Mouse (Mus musculus): ENCODE measurements at regions not wholly inside any gene's neighbourhood (a gene's known extent, or its start where the extent isn't known, plus 50 kb on each side); places are given as distances from the start of the nearest gene placed in this dataset.

- H3K27ac ChIP-seq (ENCODE audit: low read depth, low read length) = no peak overlapping the region
- DNase-seq (ENCODE audit: low spot score) = no peak
- H3K9ac ChIP-seq (ENCODE audit: low read depth, low read length) = no peak overlapping the region
- no peaks in the 10 kb centered on the region for H3K36me3 ChIP-seq (ENCODE audit: control insufficient read depth, insufficient read depth, low read length)
- 77% methylated on average over 3 of the region's 3 CpGs for WGBS
- ATAC-seq (ENCODE audit: low FRiP score) = no peak
- no peaks in the 10 kb centered on the region for H3K27me3 ChIP-seq (ENCODE audit: control insufficient read depth, insufficient read depth, low read length)
- H3K9me3 ChIP-seq (ENCODE audit: control insufficient read depth, low read length) = no peaks in the 10 kb centered on the region
- no peak overlapping the region for H3K4me3 ChIP-seq (ENCODE audit: low read depth, low read length)
- no peaks in the 10 kb centered on the region for H3K4me1 ChIP-seq (replicated peaks; ENCODE audit: control insufficient read depth, insufficient read depth, low read length)
- H3K4me2 ChIP-seq (replicated peaks; ENCODE audit: low read depth, low read length) = no peak overlapping the region
Observed at GRCm38 (mm10) chr4:101333036-101333435, 68.0 kb upstream of the Jak1 start.

- Histone ChIP-seq H3K4me2 (replicated peaks; ENCODE audit: low read depth, low read length) (no peak overlapping the region), H3K9me3 (ENCODE audit: control insufficient read depth, low read length) (no peaks in the 10 kb centered on the region), H3K9ac (ENCODE audit: low read depth, low read length) (no peak overlapping the region), H3K4me1 (replicated peaks; ENCODE audit: control insufficient read depth, insufficient read depth, low read length) (no peaks in the 10 kb centered on the region), H3K27ac (ENCODE audit: low read depth, low read length) (no peak overlapping the region), H3K27me3 (ENCODE audit: control insufficient read depth, insufficient read depth, low read length) (no peaks in the 10 kb centered on the region), H3K4me3 (ENCODE audit: low read depth, low read length) (no peak overlapping the region), H3K36me3 (ENCODE audit: control insufficient read depth, insufficient read depth, low read length) (no peaks in the 10 kb centered on the region)
- WGBS = 89% methylated on average over 4 of the region's 4 CpGs
- DNase-seq (ENCODE audit: low spot score) (no peak), ATAC-seq (ENCODE audit: low FRiP score) (no peak)
Observed at GRCm38 (mm10) chr4:101331231-101331630, 66.1 kb upstream of the Jak1 start.

- no peak overlapping the region for H3K9ac ChIP-seq (ENCODE audit: low read depth, low read length)
- no peak overlapping the region for H3K4me2 ChIP-seq (replicated peaks; ENCODE audit: low read depth, low read length)
- no peaks in the 10 kb centered on the region for H3K9me3 ChIP-seq (ENCODE audit: control insufficient read depth, low read length)
- H3K4me3 ChIP-seq (ENCODE audit: low read depth, low read length) = no peak overlapping the region
- H3K4me1 ChIP-seq (replicated peaks; ENCODE audit: control insufficient read depth, insufficient read depth, low read length) = no peaks in the 10 kb centered on the region
- no peak for ATAC-seq (ENCODE audit: low FRiP score)
- 88% methylated on average over 7 of the region's 7 CpGs for WGBS
- no peaks in the 10 kb centered on the region for H3K27me3 ChIP-seq (ENCODE audit: control insufficient read depth, insufficient read depth, low read length)
- no peak for DNase-seq (ENCODE audit: low spot score)
- no peak overlapping the region for H3K27ac ChIP-seq (ENCODE audit: low read depth, low read length)
- no peaks in the 10 kb centered on the region for H3K36me3 ChIP-seq (ENCODE audit: control insufficient read depth, insufficient read depth, low read length)
Observed at GRCm38 (mm10) chr4:101329060-101329459, 64.0 kb upstream of the Jak1 start.

GRCm38 (mm10) chr4:101326067-101326466, 61.0 kb upstream of the Jak1 start:
- ATAC-seq (ENCODE audit: low FRiP score) (no peak), DNase-seq (ENCODE audit: low spot score) (no peak)
- Histone ChIP-seq H3K4me3 (ENCODE audit: low read depth, low read length) (no peak overlapping the region), H3K27me3 (ENCODE audit: control insufficient read depth, insufficient read depth, low read length) (no peaks in the 10 kb centered on the region), H3K9ac (ENCODE audit: low read depth, low read length) (no peak overlapping the region), H3K4me2 (replicated peaks; ENCODE audit: low read depth, low read length) (no peak overlapping the region), H3K4me1 (replicated peaks; ENCODE audit: control insufficient read depth, insufficient read depth, low read length) (no peaks in the 10 kb centered on the region), H3K27ac (ENCODE audit: low read depth, low read length) (no peak overlapping the region), H3K36me3 (ENCODE audit: control insufficient read depth, insufficient read depth, low read length) (no peaks in the 10 kb centered on the region), H3K9me3 (ENCODE audit: control insufficient read depth, low read length) (no peaks in the 10 kb centered on the region)
- 85% methylated on average over 3 of the region's 3 CpGs for WGBS

- Histone ChIP-seq H3K9ac (ENCODE audit: low read depth, low read length) (no peak overlapping the region), H3K27ac (ENCODE audit: low read depth, low read length) (no peak overlapping the region), H3K9me3 (ENCODE audit: control insufficient read depth, low read length) (no peaks in the 10 kb centered on the region), H3K4me2 (replicated peaks; ENCODE audit: low read depth, low read length) (no peak overlapping the region), H3K27me3 (ENCODE audit: control insufficient read depth, insufficient read depth, low read length) (no peaks in the 10 kb centered on the region), H3K4me3 (ENCODE audit: low read depth, low read length) (no peak overlapping the region), H3K36me3 (ENCODE audit: control insufficient read depth, insufficient read depth, low read length) (no peaks in the 10 kb centered on the region), H3K4me1 (replicated peaks; ENCODE audit: control insufficient read depth, insufficient read depth, low read length) (no peaks in the 10 kb centered on the region)
- no peak for ATAC-seq (ENCODE audit: low FRiP score)
- whole genome bisulfite sequencing = 76% methylated on average over 2 of the region's 2 CpGs
- no peak for DNase-seq (ENCODE audit: low spot score)
Observed at GRCm38 (mm10) chr4:101321731-101322130, 56.6 kb upstream of the Jak1 start.

- no peaks in the 10 kb centered on the region for H3K27me3 ChIP-seq (ENCODE audit: control insufficient read depth, insufficient read depth, low read length)
Observed at GRCm38 (mm10) chr4:101320587-101320986, 55.5 kb upstream of the Jak1 start.

GRCm38 (mm10) chr4:101319681-101320220, 54.7 kb upstream of the Jak1 start:
- ATAC-seq (ENCODE audit: low FRiP score) (no peak), DNase-seq (ENCODE audit: low spot score) (no peak)
- Histone ChIP-seq H3K4me3 (ENCODE audit: low read depth, low read length) (no peak overlapping the region), H3K27ac (ENCODE audit: low read depth, low read length) (no peak overlapping the region), H3K9ac (ENCODE audit: low read depth, low read length) (no peak overlapping the region), H3K9me3 (ENCODE audit: control insufficient read depth, low read length) (no peaks in the 10 kb centered on the region), H3K27me3 (ENCODE audit: control insufficient read depth, insufficient read depth, low read length) (no peaks in the 10 kb centered on the region), H3K36me3 (ENCODE audit: control insufficient read depth, insufficient read depth, low read length) (no peaks in the 10 kb centered on the region), H3K4me1 (replicated peaks; ENCODE audit: control insufficient read depth, insufficient read depth, low read length) (no peaks in the 10 kb centered on the region), H3K4me2 (replicated peaks; ENCODE audit: low read depth, low read length) (no peak overlapping the region)
- WGBS = 89% methylated on average over 4 of the region's 4 CpGs

More at GRCm38 (mm10) chr4:101320587-101320986, 55.5 kb upstream of the Jak1 start:
- Histone ChIP-seq H3K36me3 (ENCODE audit: control insufficient read depth, insufficient read depth, low read length) (no peaks in the 10 kb centered on the region), H3K4me3 (ENCODE audit: low read depth, low read length) (no peak overlapping the region), H3K4me2 (replicated peaks; ENCODE audit: low read depth, low read length) (no peak overlapping the region), H3K9me3 (ENCODE audit: control insufficient read depth, low read length) (no peaks in the 10 kb centered on the region), H3K27ac (ENCODE audit: low read depth, low read length) (no peak overlapping the region), H3K4me1 (replicated peaks; ENCODE audit: control insufficient read depth, insufficient read depth, low read length) (no peaks in the 10 kb centered on the region), H3K9ac (ENCODE audit: low read depth, low read length) (no peak overlapping the region)
- ATAC-seq (ENCODE audit: low FRiP score) (no peak), DNase-seq (ENCODE audit: low spot score) (no peak)
- 70% methylated on average over 2 of the region's 2 CpGs for WGBS

GRCm38 (mm10) chr4:101318836-101319235, 53.8 kb upstream of the Jak1 start:
- H3K27me3 ChIP-seq (ENCODE audit: control insufficient read depth, insufficient read depth, low read length) = no peaks in the 10 kb centered on the region
- H3K36me3 ChIP-seq (ENCODE audit: control insufficient read depth, insufficient read depth, low read length) = no peaks in the 10 kb centered on the region
- no peak overlapping the region for H3K27ac ChIP-seq (ENCODE audit: low read depth, low read length)
- no peak overlapping the region for H3K4me3 ChIP-seq (ENCODE audit: low read depth, low read length)
- no peaks in the 10 kb centered on the region for H3K9me3 ChIP-seq (ENCODE audit: control insufficient read depth, low read length)
- no peak overlapping the region for H3K9ac ChIP-seq (ENCODE audit: low read depth, low read length)
- ATAC-seq (ENCODE audit: low FRiP score) (no peak), DNase-seq (ENCODE audit: low spot score) (no peak)
- H3K4me1 ChIP-seq (replicated peaks; ENCODE audit: control insufficient read depth, insufficient read depth, low read length) = no peaks in the 10 kb centered on the region
- no peak overlapping the region for H3K4me2 ChIP-seq (replicated peaks; ENCODE audit: low read depth, low read length)
- WGBS = 86% methylated on average over 1 of the region's 1 CpGs

GRCm38 (mm10) chr4:101316061-101316460, 51.0 kb upstream of the Jak1 start:
- H3K9me3 ChIP-seq (ENCODE audit: control insufficient read depth, low read length) = no peaks in the 10 kb centered on the region
- no peak overlapping the region for H3K4me2 ChIP-seq (replicated peaks; ENCODE audit: low read depth, low read length)
- DNase-seq (ENCODE audit: low spot score) (no peak), ATAC-seq (ENCODE audit: low FRiP score) (no peak)
- no peak overlapping the region for H3K27ac ChIP-seq (ENCODE audit: low read depth, low read length)
- no peak overlapping the region for H3K4me3 ChIP-seq (ENCODE audit: low read depth, low read length)
- H3K4me1 ChIP-seq (replicated peaks; ENCODE audit: control insufficient read depth, insufficient read depth, low read length) = no peaks in the 10 kb centered on the region
- 91% methylated on average over 6 of the region's 6 CpGs for WGBS
- no peaks in the 10 kb centered on the region for H3K27me3 ChIP-seq (ENCODE audit: control insufficient read depth, insufficient read depth, low read length)
- H3K36me3 ChIP-seq (ENCODE audit: control insufficient read depth, insufficient read depth, low read length) = no peaks in the 10 kb centered on the region
- no peak overlapping the region for H3K9ac ChIP-seq (ENCODE audit: low read depth, low read length)
